Mouse (Mus musculus) forebrain, embryonic 15.5 days (tissue): ENCODE measurements around the gene Swap70. TPM values are rescaled to one million over a fixed set of nuclear protein-coding genes. Genes with fewer than 3 reads are reported as not detected.

Experiments used
- ATAC-seq: fragments of 200-750 bp; cut with Nextera tagmentation; replicated peaks from 2 replicates; pipeline ENCODE4 v1.8.0; 2017; ENCODE audit warnings: mild to moderate bottlenecking, moderate TSS enrichment, moderate library complexity
- H3K27ac ChIP-seq: fragments of 300-500 bp; sonication (generic); replicated peaks from 2 replicates; pipeline ENCODE4 v1.5.1; 2015; ENCODE audit warnings: mild to moderate bottlenecking, inconsistent platforms
- H3K27me3 ChIP-seq: fragments of 300-500 bp; sonication (generic); 2 replicates; pipeline ENCODE4 v1.6.1; 2015; ENCODE audit warnings: inconsistent platforms
- H3K36me3 ChIP-seq: fragments of 300-500 bp; sonication (generic); 2 replicates; pipeline ENCODE4 v1.6.1; 2015; ENCODE audit warnings: mild to moderate bottlenecking, inconsistent platforms
- H3K4me1 ChIP-seq: fragments of 300-500 bp; sonication (generic); 2 replicates; pipeline ENCODE4 v1.6.1; 2015; ENCODE audit warnings: inconsistent platforms
- H3K4me2 ChIP-seq: fragments of 300-500 bp; sonication (generic); replicated peaks from 2 replicates; pipeline ENCODE4 v1.6.1; 2015; ENCODE audit warnings: mild to moderate bottlenecking, inconsistent platforms
- H3K4me3 ChIP-seq: fragments of 300-500 bp; sonication (generic); 2 replicates; pipeline ENCODE4 v1.5.1; 2015; ENCODE audit warnings: mild to moderate bottlenecking, inconsistent platforms
- H3K9ac ChIP-seq: fragments of 300-500 bp; sonication (generic); replicated peaks from 2 replicates; pipeline ENCODE4 v1.6.1; 2015; ENCODE audit warnings: mild to moderate bottlenecking, inconsistent platforms
- H3K9me3 ChIP-seq: fragments of 300-500 bp; sonication (generic); 2 replicates; pipeline ENCODE4 v1.6.1; 2016; ENCODE audit warnings: inconsistent platforms
- WGBS: fragments of 180-500 bp; shearing (Covaris S2); methylation state at CpG from one replicate; pipeline ENCODE4 v1.1.7; 2015; ENCODE audit warnings: mixed read lengths; 5-methylcytosine and 5-hydroxymethylcytosine counted together
- polyA plus RNA-seq: library from polyadenylated mRNA; unstranded; fragments of >200 nt; fragmentation: Nextera tagmentation; extraction: Ambion mirVana; gene quantifications from 2 replicates; pipeline ENCODE4 v1.2.1, GENCODE M21; 2015

The Swap70 gene
- 10.4 and 11.1 TPM in 2 replicates for polyA plus RNA-seq

DNA sequence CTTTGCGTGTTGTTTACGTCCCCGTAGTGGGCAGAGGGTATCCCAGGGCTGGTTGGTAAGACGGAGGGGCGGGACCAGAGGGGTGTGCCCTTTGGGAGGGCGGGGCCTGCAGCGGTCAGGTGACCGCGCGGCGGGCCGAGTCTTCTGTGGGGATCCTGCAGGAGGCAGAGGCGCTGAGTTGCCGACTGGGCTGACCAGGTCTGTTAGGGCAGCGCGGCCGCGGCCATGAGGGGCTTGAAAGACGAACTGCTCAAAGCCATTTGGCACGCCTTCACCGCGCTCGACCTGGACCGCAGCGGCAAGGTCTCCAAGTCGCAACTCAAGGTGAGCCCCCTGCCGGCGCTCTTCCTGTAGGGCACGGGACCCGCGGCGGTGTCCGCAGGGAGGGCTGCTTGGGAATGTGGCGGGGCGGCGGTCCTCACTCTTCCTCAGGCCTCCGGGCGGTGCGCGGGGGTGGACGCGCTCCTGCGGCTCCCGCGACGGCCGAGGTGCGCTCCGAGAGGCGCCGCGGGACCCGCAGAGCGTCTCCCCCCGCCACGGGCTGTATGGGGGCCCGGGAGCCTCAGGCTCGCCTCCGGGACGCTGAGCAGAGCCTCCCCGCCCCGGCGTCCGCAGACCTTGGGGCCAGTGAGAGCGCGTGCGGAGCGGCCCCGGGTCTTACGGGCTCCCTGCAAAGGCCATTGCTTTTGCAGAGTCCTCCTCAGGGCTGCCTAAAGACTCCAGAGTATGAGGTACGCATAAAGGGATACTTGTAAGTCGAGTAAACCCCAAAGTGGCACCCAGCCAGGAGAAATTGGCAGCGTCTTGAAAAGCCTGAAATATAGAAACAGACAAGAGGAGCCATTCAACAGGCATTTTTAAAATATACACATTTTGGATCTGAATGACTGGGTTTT, at the start of gene Swap70:
TSS of gene Swap70 (plus strand) at position 126 of the 896 bp plus-strand sequence.
- Histone ChIP-seq H3K4me1 (peaks cover 13% of the 10 kb centered on the region), H3K9ac (peak within 1 kb of the TSS; percentile 70), H3K27ac (peak within 1 kb of the TSS; percentile 46), H3K4me3 (peak within 1 kb of the TSS; percentile 65), H3K27me3 (no peaks in the 10 kb centered on the region), H3K36me3 (no peaks in the 10 kb centered on the region), H3K4me2 (peak within 1 kb of the TSS; percentile 96), H3K9me3 (no peaks in the 10 kb centered on the region)
- peak; percentile 97 for ATAC-seq
- WGBS, result under 1% methylated on average over 73 of the region's 73 CpGs

GRCm38 (mm10) chr7:110179208-110179607, 42.3 kb upstream of the Swap70 start:
- no peak overlapping the region for H3K9ac ChIP-seq
- H3K27ac ChIP-seq, result no peak overlapping the region
- no peak overlapping the region for H3K4me2 ChIP-seq
- H3K4me3 ChIP-seq, result no peak overlapping the region
- H3K27me3 ChIP-seq, result no peaks in the 10 kb centered on the region
- ATAC-seq, result no peak
- no peaks in the 10 kb centered on the region for H3K9me3 ChIP-seq
- WGBS, result 91% methylated on average over 7 of the region's 7 CpGs
- H3K36me3 ChIP-seq, result no peaks in the 10 kb centered on the region
- H3K4me1 ChIP-seq, result no peaks in the 10 kb centered on the region

GRCm38 (mm10) chr7:110180613-110181012, 40.9 kb upstream of the Swap70 start:
- no peaks in the 10 kb centered on the region for H3K27me3 ChIP-seq
- no peaks in the 10 kb centered on the region for H3K36me3 ChIP-seq
- no peaks in the 10 kb centered on the region for H3K4me1 ChIP-seq
- H3K9ac ChIP-seq, result no peak overlapping the region
- H3K4me3 ChIP-seq, result no peak overlapping the region
- H3K4me2 ChIP-seq, result no peak overlapping the region
- no peak overlapping the region for H3K27ac ChIP-seq
- no peak for ATAC-seq
- H3K9me3 ChIP-seq, result no peaks in the 10 kb centered on the region

DNA sequence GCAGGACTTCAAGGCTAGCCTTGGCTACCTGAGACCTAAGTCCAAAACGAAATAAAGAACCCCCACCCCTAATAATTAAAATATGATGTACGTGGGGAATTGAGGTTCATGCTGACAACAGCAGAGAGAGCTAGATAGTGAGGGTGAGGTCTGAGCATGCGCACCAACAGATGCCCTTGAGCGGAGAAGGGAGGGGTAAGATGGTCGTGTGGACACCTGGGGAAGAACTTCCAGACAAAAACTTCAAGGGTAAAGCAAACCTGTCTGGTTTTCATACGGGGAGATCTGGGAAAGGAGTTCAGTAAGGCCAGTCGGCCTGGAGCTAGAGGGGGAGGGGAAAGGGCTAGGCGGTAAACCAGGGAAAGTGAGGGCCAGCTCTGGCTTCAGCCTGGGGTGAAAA, 40.1 kb upstream of the Swap70 start:
- Histone ChIP-seq H3K9me3 (no peaks in the 10 kb centered on the region), H3K4me3 (no peak overlapping the region), H3K36me3 (no peaks in the 10 kb centered on the region), H3K4me1 (no peaks in the 10 kb centered on the region), H3K9ac (no peak overlapping the region), H3K4me2 (no peak overlapping the region), H3K27ac (no peak overlapping the region), H3K27me3 (no peaks in the 10 kb centered on the region)
- no peak for ATAC-seq
- WGBS, result 74% methylated on average over 8 of the region's 8 CpGs

DNA sequence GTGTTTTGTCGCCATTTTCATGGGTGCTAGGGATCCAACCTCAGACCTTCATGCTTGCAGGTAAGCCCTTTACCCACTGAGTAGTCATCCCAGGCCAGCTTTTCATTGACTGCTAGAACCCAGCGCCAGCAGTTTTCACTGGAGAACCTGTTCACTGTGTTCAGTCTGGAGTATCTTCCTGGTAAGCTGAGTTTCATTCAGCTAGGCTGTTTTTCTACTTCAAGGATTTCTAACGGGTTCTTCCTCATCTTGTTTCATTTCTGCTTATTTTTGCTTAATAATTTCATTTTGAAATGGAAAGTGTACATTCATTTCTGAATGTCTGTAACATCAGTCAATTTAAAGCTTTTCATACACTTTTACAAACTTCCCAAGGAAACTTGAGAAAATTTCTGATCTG, 36.9 kb upstream of the Swap70 start:
- no peak for ATAC-seq
- no peak overlapping the region for H3K4me3 ChIP-seq
- no peak overlapping the region for H3K9ac ChIP-seq
- H3K9me3 ChIP-seq, result no peaks in the 10 kb centered on the region
- H3K4me2 ChIP-seq, result no peak overlapping the region
- H3K36me3 ChIP-seq, result no peaks in the 10 kb centered on the region
- 85% methylated on average over 3 of the region's 3 CpGs for WGBS
- H3K27me3 ChIP-seq, result no peaks in the 10 kb centered on the region
- H3K27ac ChIP-seq, result no peak overlapping the region
- H3K4me1 ChIP-seq, result no peaks in the 10 kb centered on the region

DNA sequence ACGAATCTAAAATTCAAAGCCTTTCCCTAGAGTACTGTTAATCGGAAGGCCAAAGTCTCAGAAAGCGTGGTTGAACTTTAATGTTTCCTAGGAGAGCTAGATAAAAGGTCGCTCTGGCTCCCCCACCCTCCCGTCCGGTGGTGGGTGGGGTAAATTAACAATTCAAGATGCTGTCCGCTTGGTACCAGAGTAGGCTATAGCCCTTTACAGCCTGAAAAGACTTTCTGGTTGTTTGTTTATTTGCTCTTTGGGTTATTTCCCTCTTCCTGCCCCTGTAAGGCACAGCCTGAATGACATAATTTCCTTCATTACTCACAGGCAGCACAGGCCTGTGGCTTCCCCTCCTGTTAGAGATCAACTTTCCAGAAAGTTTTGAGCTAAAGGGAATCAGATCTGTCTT, 31.6 kb upstream of the Swap70 start:
- WGBS, result 72% methylated on average over 7 of the region's 7 CpGs
- Histone ChIP-seq H3K36me3 (no peaks in the 10 kb centered on the region), H3K9ac (no peak overlapping the region), H3K4me2 (no peak overlapping the region), H3K27ac (no peak overlapping the region; the same call in 1 of the 2 replicates), H3K4me1 (no peaks in the 10 kb centered on the region), H3K4me3 (no peak overlapping the region), H3K27me3 (no peaks in the 10 kb centered on the region), H3K9me3 (no peaks in the 10 kb centered on the region)
- no peak for ATAC-seq

- no peaks in the 10 kb centered on the region for H3K36me3 ChIP-seq
- H3K4me1 ChIP-seq, result no peaks in the 10 kb centered on the region
- no peak overlapping the region for H3K4me2 ChIP-seq
- H3K4me3 ChIP-seq, result no peak overlapping the region
- 92% methylated on average over 3 of the region's 3 CpGs for WGBS
- H3K27me3 ChIP-seq, result no peaks in the 10 kb centered on the region
- H3K9me3 ChIP-seq, result no peaks in the 10 kb centered on the region
- no peak overlapping the region for H3K9ac ChIP-seq
- no peak overlapping the region for H3K27ac ChIP-seq
- ATAC-seq, result no peak
Measured at GRCm38 (mm10) chr7:110193186-110193585, 28.3 kb upstream of the Swap70 start.

- H3K9me3 ChIP-seq, result no peaks in the 10 kb centered on the region
- no peak overlapping the region for H3K27ac ChIP-seq
- no peak overlapping the region for H3K4me3 ChIP-seq
- no peak for ATAC-seq
- H3K27me3 ChIP-seq, result no peaks in the 10 kb centered on the region
- 89% methylated on average over 7 of the region's 7 CpGs for WGBS
- H3K9ac ChIP-seq, result no peak overlapping the region
- H3K4me2 ChIP-seq, result no peak overlapping the region
- H3K36me3 ChIP-seq, result no peaks in the 10 kb centered on the region
- no peaks in the 10 kb centered on the region for H3K4me1 ChIP-seq
Measured at GRCm38 (mm10) chr7:110197176-110197575, 24.3 kb upstream of the Swap70 start.

DNA sequence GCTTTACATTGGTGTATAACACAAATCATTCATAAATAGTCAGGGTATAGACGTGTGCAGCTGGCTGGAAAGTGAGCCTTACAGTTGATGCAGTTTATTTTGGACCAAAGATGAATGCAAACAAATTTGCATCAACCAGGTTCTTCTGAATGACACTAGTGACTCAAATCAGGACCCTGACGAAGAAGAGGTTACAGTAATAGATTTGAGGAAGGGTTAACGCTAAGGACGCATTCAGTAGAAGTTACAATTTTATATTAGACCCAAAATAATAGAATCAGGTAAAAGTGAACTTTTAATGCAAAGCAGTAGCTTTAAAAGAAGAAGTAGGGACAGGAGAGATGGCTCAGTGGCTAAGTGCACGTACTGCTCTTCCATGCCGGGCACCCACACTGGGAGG, 19.6 kb upstream of the Swap70 start:
- no peak overlapping the region for H3K4me2 ChIP-seq
- no peak for ATAC-seq

DNA sequence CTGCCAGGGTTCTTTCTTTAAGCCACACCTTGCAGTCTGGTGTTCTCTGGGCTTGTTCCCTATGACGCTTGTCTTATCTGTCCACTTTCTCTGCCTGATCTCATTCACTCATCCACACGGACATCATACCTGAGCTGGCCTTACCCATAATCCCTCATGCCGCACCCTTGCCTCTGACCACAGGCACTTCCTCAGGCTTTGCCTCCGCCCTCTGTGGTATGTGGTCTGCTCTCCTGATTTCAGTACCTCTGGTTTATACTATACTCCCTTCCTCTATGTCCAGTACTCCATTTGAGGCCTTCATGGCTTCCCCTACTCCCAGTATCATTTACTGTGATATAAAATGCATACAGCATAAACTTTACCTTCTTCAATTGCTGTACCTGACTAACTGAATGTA, 17.3 kb upstream of the Swap70 start:
- Histone ChIP-seq H3K27me3 (no peaks in the 10 kb centered on the region), H3K9ac (no peak overlapping the region), H3K27ac (no peak overlapping the region), H3K4me1 (no peaks in the 10 kb centered on the region), H3K9me3 (peaks cover 5% of the 10 kb centered on the region; the same call in 1 of the 2 replicates), H3K4me2 (no peak overlapping the region), H3K4me3 (no peak overlapping the region), H3K36me3 (no peaks in the 10 kb centered on the region)
- ATAC-seq, result no peak
- WGBS, result 89% methylated on average over 4 of the region's 4 CpGs

More for the DNA sequence above, 19.6 kb upstream of the Swap70 start:
- Histone ChIP-seq H3K9me3 (peaks cover 4% of the 10 kb centered on the region; the same call in 1 of the 2 replicates), H3K36me3 (no peaks in the 10 kb centered on the region), H3K27ac (no peak overlapping the region), H3K4me1 (no peaks in the 10 kb centered on the region), H3K9ac (no peak overlapping the region), H3K4me3 (no peak overlapping the region), H3K27me3 (no peaks in the 10 kb centered on the region)
- 90% methylated on average over 6 of the region's 6 CpGs for WGBS

- H3K9me3 ChIP-seq, result peaks cover 5% of the 10 kb centered on the region; the same call in 1 of the 2 replicates
- no peaks in the 10 kb centered on the region for H3K27me3 ChIP-seq
- H3K9ac ChIP-seq, result no peak overlapping the region
- ATAC-seq, result no peak
- H3K4me2 ChIP-seq, result no peak overlapping the region
- 93% methylated on average over 6 of the region's 6 CpGs for WGBS
- H3K36me3 ChIP-seq, result no peaks in the 10 kb centered on the region
- no peak overlapping the region for H3K27ac ChIP-seq
- H3K4me1 ChIP-seq, result no peaks in the 10 kb centered on the region
- no peak overlapping the region for H3K4me3 ChIP-seq
Measured at GRCm38 (mm10) chr7:110208341-110208740, 13.2 kb upstream of the Swap70 start.

- Histone ChIP-seq H3K4me2 (no peak overlapping the region), H3K36me3 (no peaks in the 10 kb centered on the region), H3K9me3 (peaks cover 5% of the 10 kb centered on the region; the same call in 1 of the 2 replicates), H3K4me3 (no peak overlapping the region), H3K9ac (no peak overlapping the region), H3K27me3 (no peaks in the 10 kb centered on the region), H3K27ac (no peak overlapping the region), H3K4me1 (no peaks in the 10 kb centered on the region)
- WGBS, result 93% methylated on average over 6 of the region's 6 CpGs
- ATAC-seq, result no peak
Measured at GRCm38 (mm10) chr7:110209422-110209821, 12.1 kb upstream of the Swap70 start.
